In genomic region chr7:34398831-34399230, GRCm38 (mm10) we compare ENCODE assay signal across 14 mouse cellular contexts. TPM values are rescaled to one million over a fixed set of nuclear protein-coding genes. Genes with fewer than 3 reads are reported as not detected.
DNase-seq lines count a peak whose midpoint lies in the region; ATAC-seq and TF ChIP-seq lines count a peak whose summit lies in the region.
"Had no signal": no experiment of that assay in that cellular context is flagged by ENCODE, and none has a peak within 500 bp of the region (broad histone marks: within the 10 kb centered on the region; RNA-seq: fewer than 3 reads in every experiment).

No protein-coding gene starts in this region.

- WGBS in intestine, postnatal 0 days: 67% methylated on average over 5 of the region's 5 CpGs
- 65% methylated on average over 5 of the region's 5 CpGs for WGBS in intestine, embryonic 15.5 days
- 72% methylated on average over 5 of the region's 5 CpGs for WGBS in spleen, adult 2 months
- WGBS in stomach, postnatal 0 days: 64% methylated on average over 5 of the region's 5 CpGs

- no peaks in the 10 kb centered on the region for H3K36me3 ChIP-seq in intestine, postnatal 0 days (ENCODE audit: control insufficient read depth, insufficient read depth)
- no peaks in the 10 kb centered on the region for H3K36me3 ChIP-seq in intestine, embryonic 15.5 days
- 0 out of 2 replicates have a peak, but pooled peaks cover 3% of the 10 kb centered on the region for H3K36me3 ChIP-seq in spleen, adult 2 months (ENCODE audit: control insufficient read depth, insufficient read depth, low read length)
- H3K36me3 ChIP-seq in stomach, postnatal 0 days (ENCODE audit: control insufficient read depth, insufficient read depth, low read length): no peaks in the 10 kb centered on the region
- H3K36me3 ChIP-seq: embryonic facial prominence, embryonic 13.5 days; heart, embryonic 15.5 days; midbrain, embryonic 15.5 days had no signal

- DNase-seq in spleen, adult 2 months (ENCODE audit: low read depth in 1 of 2, low spot score in 2 of 2): no peak
- no peak for DNase-seq in spleen, adult 18-20 months
- DNase-seq in brain, adult 2 months (ENCODE audit: low read depth, low spot score): peak; percentile 50
- no peak for DNase-seq in stomach, postnatal 0 days (ENCODE audit: low spot score)
- no peak for DNase-seq in right cerebral cortex, adult 18-20 months
- DNase-seq: cerebellum, adult 9-11 months; thymus, postnatal 25 days had no signal

- H3K9ac ChIP-seq in intestine, postnatal 0 days (ENCODE audit: low read depth, low read length): no peak overlapping the region
- H3K9ac ChIP-seq in intestine, embryonic 15.5 days: no peak overlapping the region
- H3K9ac ChIP-seq in stomach, postnatal 0 days (ENCODE audit: low read length): no peak overlapping the region
- H3K9ac ChIP-seq: embryonic facial prominence, embryonic 13.5 days; heart, embryonic 15.5 days; midbrain, embryonic 15.5 days had no signal

- H3K4me1 ChIP-seq in intestine, postnatal 0 days (replicated peaks; ENCODE audit: control insufficient read depth, insufficient read depth, low read length): no peaks in the 10 kb centered on the region
- no peaks in the 10 kb centered on the region for H3K4me1 ChIP-seq in intestine, embryonic 15.5 days (replicated peaks)
- H3K4me1 ChIP-seq in spleen, adult 2 months (ENCODE audit: control insufficient read depth, insufficient read depth, insufficient read length): no peaks in the 10 kb centered on the region
- no peaks in the 10 kb centered on the region for H3K4me1 ChIP-seq in stomach, postnatal 0 days (replicated peaks; ENCODE audit: control insufficient read depth, insufficient read depth)
- H3K4me1 ChIP-seq: embryonic facial prominence, embryonic 13.5 days; heart, embryonic 15.5 days; midbrain, embryonic 15.5 days had no signal

- H3K27ac ChIP-seq in intestine, postnatal 0 days (ENCODE audit: low read depth, low read length): no peak overlapping the region
- H3K27ac ChIP-seq in intestine, embryonic 15.5 days: no peak overlapping the region
- no peak overlapping the region for H3K27ac ChIP-seq in spleen, adult 2 months (ENCODE audit: insufficient read depth, low read length)
- H3K27ac ChIP-seq in stomach, postnatal 0 days (replicated peaks): no peak overlapping the region
- H3K27ac ChIP-seq: embryonic facial prominence, embryonic 13.5 days; heart, embryonic 15.5 days; midbrain, embryonic 15.5 days had no signal

- no peak for ATAC-seq in intestine, postnatal 0 days
- no peak for ATAC-seq in intestine, embryonic 15.5 days
- ATAC-seq in stomach, postnatal 0 days (ENCODE audit: low FRiP score, low TSS enrichment): no peak
- ATAC-seq in frontal cortex, adult (ENCODE audit: low TSS enrichment): no peak
- ATAC-seq: inflammation-experienced regulatory T-cells, adult 6 months; midbrain, embryonic 15.5 days had no signal

- no peaks in the 10 kb centered on the region for H3K27me3 ChIP-seq in intestine, postnatal 0 days (replicated peaks; ENCODE audit: control insufficient read depth, insufficient read depth, low read length)
- H3K27me3 ChIP-seq in intestine, embryonic 15.5 days (replicated peaks): no peaks in the 10 kb centered on the region
- H3K27me3 ChIP-seq in spleen, adult 2 months (ENCODE audit: control insufficient read depth, insufficient read depth, low read length): no peaks in the 10 kb centered on the region
- H3K27me3 ChIP-seq in stomach, postnatal 0 days (ENCODE audit: control insufficient read depth, insufficient read depth, low read length): no peaks in the 10 kb centered on the region
- H3K27me3 ChIP-seq: embryonic facial prominence, embryonic 13.5 days; heart, embryonic 15.5 days; midbrain, embryonic 15.5 days had no signal

- TF ChIP-seq EP300 in stomach, postnatal 0 days (optimal IDR thresholded peaks at IDR 0.05): no peak

- TF ChIP-seq POLR2A in spleen, adult 2 months (IDR thresholded peaks at IDR 0.05; ENCODE audit: low read depth, low read length): no peak

- H3K9me3 ChIP-seq in intestine, postnatal 0 days (ENCODE audit: control insufficient read depth): no peaks in the 10 kb centered on the region
- no peaks in the 10 kb centered on the region for H3K9me3 ChIP-seq in intestine, embryonic 15.5 days
- no peaks in the 10 kb centered on the region for H3K9me3 ChIP-seq in stomach, postnatal 0 days (ENCODE audit: control insufficient read depth, low read length)
- H3K9me3 ChIP-seq: embryonic facial prominence, embryonic 13.5 days; heart, embryonic 15.5 days; midbrain, embryonic 15.5 days had no signal

- H3K4me3 ChIP-seq in intestine, postnatal 0 days (ENCODE audit: low read depth, low read length): no peak overlapping the region
- H3K4me3 ChIP-seq in intestine, embryonic 15.5 days (replicated peaks): no peak overlapping the region
- no peak overlapping the region for H3K4me3 ChIP-seq in spleen, adult 2 months (ENCODE audit: extremely low read depth, insufficient read depth, insufficient read length)
- no peak overlapping the region for H3K4me3 ChIP-seq in stomach, postnatal 0 days (ENCODE audit: low read depth, low read length)
- H3K4me3 ChIP-seq: embryonic facial prominence, embryonic 13.5 days; heart, embryonic 15.5 days; midbrain, embryonic 15.5 days had no signal

- peak; percentile 49 for TF ChIP-seq CTCF in intestine, postnatal 0 days (IDR thresholded peaks at IDR 0.05; ENCODE audit: low read depth)
- peak; percentile 2; the same call in 1 of the 2 replicates for TF ChIP-seq CTCF in spleen, adult 2 months (IDR thresholded peaks at IDR 0.05; ENCODE audit: extremely low read depth, insufficient read depth, insufficient read length, insufficient replicate concordance)
- TF ChIP-seq CTCF in stomach, postnatal 0 days (IDR thresholded peaks at IDR 0.05; ENCODE audit: low read depth): peak; percentile 58

- no peak overlapping the region for H3K4me2 ChIP-seq in intestine, postnatal 0 days (replicated peaks; ENCODE audit: low read depth)
- H3K4me2 ChIP-seq in intestine, embryonic 15.5 days (replicated peaks): no peak overlapping the region
- no peak overlapping the region for H3K4me2 ChIP-seq in stomach, postnatal 0 days (replicated peaks; ENCODE audit: low read depth)
- H3K4me2 ChIP-seq: embryonic facial prominence, embryonic 13.5 days; heart, embryonic 15.5 days; midbrain, embryonic 15.5 days had no signal

RNA-seq across cellular contexts. Expression of gene Lsm14a, which starts 5.7 kb away (rescaled TPM):
- polyA plus RNA-seq in intestine, postnatal 0 days (2015; fragmentation: Nextera tagmentation; extraction: Ambion mirVana): 46.7 and 47.1 TPM in 2 replicates
- polyA plus RNA-seq in intestine, embryonic 15.5 days (2015; fragmentation: Nextera tagmentation; extraction: Ambion mirVana): 71.6 and 75.9 TPM in 2 replicates
- 33.6 and 37.1 TPM in 2 replicates for polyA plus RNA-seq in spleen, adult 2 months (2012; rRNA removed)
- polyA plus RNA-seq in stomach, postnatal 0 days (2015; fragmentation: Nextera tagmentation; extraction: Ambion mirVana): 47.9 and 49.4 TPM in 2 replicates

Comparison
In these comparisons a context has a peak if more than half of its experiments do, and no peak if none do; other contexts are left out.
1. CTCF ChIP-seq: peak in every context shown above with its lines; median percentile 58 in stomach, postnatal 0 days; 49 in intestine, postnatal 0 days; 2 in spleen, adult 2 months.